Mouse (Mus musculus) cerebellum, adult 11-12 months (tissue): ENCODE results near the gene Shoc2.

ENCODE experiments used
- DNase-seq: peaks from one replicate; pipeline ENCODE4 v3.0.0; 2022

Gene Shoc2

GRCm38 (mm10) chr19:54040356-54041028 lies 96.4 kb downstream of the Shoc2 start:
- peak; percentile 14 for DNase-seq

- DNase-seq, result no peak
Observed at GRCm38 (mm10) chr19:54041029-54041367, 96.9 kb downstream of the Shoc2 start.

GRCm38 (mm10) chr19:54043851-54044250 lies 99.7 kb downstream of the Shoc2 start, which contains the start of gene Adra2a:
Gene Adra2a, plus strand, starts transcription at chr19:54044151.
- DNase-seq, result no peak

GRCm38 (mm10) chr19:54044507-54045371 lies 100.6 kb downstream of the Shoc2 start:
- DNase-seq, result peak; percentile 15

- DNase-seq, result no peak
Observed at GRCm38 (mm10) chr19:54045412-54045811, 101.3 kb downstream of the Shoc2 start.

- DNase-seq, result peak; percentile 9
Observed at GRCm38 (mm10) chr19:54045931-54046683, 102.0 kb downstream of the Shoc2 start.

- no peak for DNase-seq
Observed at GRCm38 (mm10) chr19:54046684-54047070, 102.6 kb downstream of the Shoc2 start.

GRCm38 (mm10) chr19:54047386-54048050 lies 103.4 kb downstream of the Shoc2 start:
- DNase-seq, result no peak

GRCm38 (mm10) chr19:54048161-54048885 lies 104.2 kb downstream of the Shoc2 start:
- no peak for DNase-seq

- no peak for DNase-seq
Observed at GRCm38 (mm10) chr19:54051651-54052050, 107.5 kb downstream of the Shoc2 start.

- no peak for DNase-seq
Observed at GRCm38 (mm10) chr19:54055845-54056244, 111.7 kb downstream of the Shoc2 start.

GRCm38 (mm10) chr19:54068447-54068846 lies 124.3 kb downstream of the Shoc2 start:
- DNase-seq, result no peak

GRCm38 (mm10) chr19:54070521-54070920 lies 126.4 kb downstream of the Shoc2 start:
- no peak for DNase-seq

- DNase-seq, result no peak
Observed at GRCm38 (mm10) chr19:54072233-54072800, 128.2 kb downstream of the Shoc2 start.

GRCm38 (mm10) chr19:54076362-54077349 lies 132.6 kb downstream of the Shoc2 start:
- DNase-seq, result no peak

GRCm38 (mm10) chr19:54081303-54081702 lies 137.2 kb downstream of the Shoc2 start:
- no peak for DNase-seq

- no peak for DNase-seq
Observed at GRCm38 (mm10) chr19:54081716-54082165, 137.6 kb downstream of the Shoc2 start.
